Comparison of ENCODE assay signal across 8 mouse cellular contexts in the genomic region with DNA sequence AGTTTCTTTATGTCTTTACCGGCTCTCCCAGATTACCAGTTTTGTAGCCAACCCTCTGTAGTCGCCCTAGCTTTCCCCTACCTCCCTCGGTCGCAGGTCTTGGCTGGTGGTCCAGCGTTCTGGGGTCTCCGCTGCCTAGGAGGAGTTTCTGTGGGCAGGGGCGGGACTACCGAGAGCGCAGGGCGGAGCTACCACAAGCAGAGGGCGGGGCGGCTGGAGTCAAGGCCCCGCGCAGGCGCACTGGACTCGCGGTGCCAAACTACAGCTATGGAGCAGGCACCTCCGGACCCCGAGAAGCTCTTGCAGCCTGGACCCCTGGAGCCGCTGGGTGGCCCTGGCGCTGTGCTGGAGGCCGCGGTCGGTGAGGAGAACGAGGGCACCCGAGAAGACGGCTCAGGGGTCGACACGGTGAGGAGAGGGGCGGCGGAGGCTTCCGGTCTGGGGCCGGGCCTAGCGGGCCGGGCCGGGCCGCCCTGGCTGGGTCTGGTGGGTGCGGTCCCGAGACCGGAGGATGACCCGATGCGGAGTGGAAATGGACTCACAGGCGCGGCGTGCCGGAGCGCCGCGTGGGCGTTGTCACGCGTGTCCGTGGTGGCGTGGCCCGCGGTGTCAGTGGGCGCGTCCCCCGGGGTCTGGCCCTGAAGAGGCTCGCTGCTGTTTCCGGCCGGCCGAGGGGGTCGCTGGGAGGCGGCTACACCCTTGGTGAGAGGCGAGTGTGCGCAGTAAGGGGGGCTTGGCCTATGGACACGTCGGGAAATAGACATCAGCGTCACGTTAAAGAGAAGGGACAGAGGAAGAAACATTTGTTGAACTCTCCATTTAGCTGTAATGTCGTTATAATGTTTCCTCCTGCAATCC. TPM values are rescaled to one million over a fixed set of nuclear protein-coding genes. Genes with fewer than 3 reads are reported as not detected.
A peak's percentile ranks its signal among the peaks of the same experiment; 100 is the strongest.
DNase-seq lines count a peak whose midpoint lies in the region; ATAC-seq lines count a peak whose summit lies in the region.

Gene Snx4, plus strand, starts transcription at position 249 of the 858 bp plus-strand sequence.

- no peaks in the 10 kb centered on the region for H3K27me3 ChIP-seq in heart, embryonic 14.5 days (ENCODE audit: control insufficient read depth, insufficient read depth, low read length)
- H3K27me3 ChIP-seq in liver, embryonic 13.5 days: no peaks in the 10 kb centered on the region
- H3K27me3 ChIP-seq in stomach, embryonic 16.5 days (ENCODE audit: control insufficient read depth, insufficient read depth, low read length): no peaks in the 10 kb centered on the region

- H3K9ac ChIP-seq in heart, embryonic 14.5 days (ENCODE audit: low read length): peak within 1 kb of the TSS; percentile 92
- H3K9ac ChIP-seq in liver, embryonic 13.5 days: peak within 1 kb of the TSS; percentile 83
- H3K9ac ChIP-seq in stomach, embryonic 16.5 days (ENCODE audit: low read length): peak within 1 kb of the TSS; percentile 99

- peak; percentile 91 for ATAC-seq in heart, embryonic 14.5 days (ENCODE audit: insufficient number of reproducible peaks, insufficient read depth, low FRiP score, low read depth)
- peak; percentile 89 for ATAC-seq in liver, embryonic 13.5 days (ENCODE audit: low read depth)
- ATAC-seq in stomach, embryonic 16.5 days (ENCODE audit: insufficient read depth, low FRiP score): peak; percentile 95

- H3K9me3 ChIP-seq in heart, embryonic 14.5 days (ENCODE audit: control insufficient read depth, low read length): no peaks in the 10 kb centered on the region
- no peaks in the 10 kb centered on the region for H3K9me3 ChIP-seq in liver, embryonic 13.5 days (replicated peaks)
- no peaks in the 10 kb centered on the region for H3K9me3 ChIP-seq in stomach, embryonic 16.5 days (replicated peaks; ENCODE audit: control insufficient read depth, low read length)

- WGBS in heart, embryonic 14.5 days: under 1% methylated on average over 72 of the region's 72 CpGs
- WGBS in liver, embryonic 13.5 days (ENCODE audit: insufficient replicate concordance): under 1% methylated on average over 71 of the region's 72 CpGs
- under 1% methylated on average over 72 of the region's 72 CpGs for WGBS in stomach, embryonic 16.5 days

- peak within 1 kb of the TSS; percentile 75 for H3K4me2 ChIP-seq in heart, embryonic 14.5 days (ENCODE audit: low read length)
- H3K4me2 ChIP-seq in liver, embryonic 13.5 days: peak within 1 kb of the TSS; percentile 94
- peak within 1 kb of the TSS; percentile 68 for H3K4me2 ChIP-seq in stomach, embryonic 16.5 days (ENCODE audit: low read depth, low read length)

- no peaks in the 10 kb centered on the region for H3K36me3 ChIP-seq in heart, embryonic 14.5 days (ENCODE audit: control insufficient read depth, insufficient read depth, low read length)
- no peaks in the 10 kb centered on the region for H3K36me3 ChIP-seq in liver, embryonic 13.5 days
- peaks cover 3% of the 10 kb centered on the region; the same call in 1 of the 2 replicates for H3K36me3 ChIP-seq in stomach, embryonic 16.5 days (ENCODE audit: control insufficient read depth, insufficient read depth, low read length)

- no peaks in the 10 kb centered on the region for H3K4me1 ChIP-seq in brown adipose tissue, adult 24 weeks (ENCODE audit: control insufficient read depth, insufficient read depth, insufficient read length, low read length)
- H3K4me1 ChIP-seq in heart, embryonic 14.5 days (ENCODE audit: control insufficient read depth in 2 of 2, insufficient read depth in 2 of 2, low read length in 2 of 2): peaks cover 2 to 17% of the 10 kb centered on the region in 2 experiments; a peak in 1 of 4 replicates
- peaks cover 17% of the 10 kb centered on the region for H3K4me1 ChIP-seq in liver, embryonic 13.5 days (replicated peaks)
- peaks cover 9% of the 10 kb centered on the region; the same call in 1 of the 2 replicates for H3K4me1 ChIP-seq in stomach, embryonic 16.5 days (ENCODE audit: control insufficient read depth, insufficient read depth, low read length)

- peak within 1 kb of the TSS; percentile 89 for H3K4me3 ChIP-seq in brown adipose tissue, adult 24 weeks (ENCODE audit: insufficient read depth, low read depth, low read length)
- peak within 1 kb of the TSS; percentile 89 to 99 for H3K4me3 ChIP-seq in heart, embryonic 14.5 days (ENCODE audit: control insufficient read depth in 1 of 2, insufficient read depth in 1 of 2, low read depth in 1 of 2, low read length in 2 of 2)
- H3K4me3 ChIP-seq in liver, embryonic 13.5 days (replicated peaks): peak within 1 kb of the TSS; percentile 90
- peak within 1 kb of the TSS; percentile 98 for H3K4me3 ChIP-seq in stomach, embryonic 16.5 days (replicated peaks; ENCODE audit: low read length)

- peak; percentile 96 for DNase-seq in CD4-positive, CD25-positive, alpha-beta regulatory T cell, adult 2 months (ENCODE audit: low read depth, low spot score)
- DNase-seq in fibroblast of lung, adult 2 months (ENCODE audit: low read depth): peak; percentile 62
- peak; percentile 96 for DNase-seq in kidney, postnatal 14 days
- DNase-seq in liver, embryonic 13.5 days: peak; percentile 87
- peak; percentile 96 for DNase-seq in neural tube, embryonic 10.5 days (ENCODE audit: extremely low spot score, low spot score)

- H3K27ac ChIP-seq in brown adipose tissue, adult 24 weeks (replicated peaks; ENCODE audit: low read depth, low read length): peak within 1 kb of the TSS; percentile 77
- peak within 1 kb of the TSS; percentile 82 to 87 for H3K27ac ChIP-seq in heart, embryonic 14.5 days (replicated peaks in 1 of 2; ENCODE audit: control insufficient read depth in 1 of 2, insufficient read depth in 1 of 2, low read depth in 2 of 2, low read length in 2 of 2)
- peak within 1 kb of the TSS; percentile 71 for H3K27ac ChIP-seq in liver, embryonic 13.5 days
- H3K27ac ChIP-seq in stomach, embryonic 16.5 days (ENCODE audit: low read length): peak within 1 kb of the TSS; percentile 85

RNA-seq across cellular contexts. Expression of gene Snx4, which starts in this region (rescaled TPM):
- polyA plus RNA-seq in brown adipose tissue, adult 24 weeks (2012; ENCODE audit: insufficient read depth, insufficient read length, missing spikeins): 23.1 and 36.8 TPM in 2 replicates
- polyA plus RNA-seq in heart, embryonic 14.5 days (2014; fragmentation: Nextera tagmentation; extraction: Ambion mirVana): 82.3 TPM in 2 replicates
- polyA plus RNA-seq in liver, embryonic 13.5 days (2015; fragmentation: Nextera tagmentation; extraction: Ambion mirVana): 25.8 and 31.7 TPM in 2 replicates
- polyA plus RNA-seq in stomach, embryonic 16.5 days (2015; fragmentation: Nextera tagmentation; extraction: Ambion mirVana): 83.6 and 87.3 TPM in 2 replicates

Comparison
In these comparisons a context has a peak if more than half of its experiments do, and no peak if none do; other contexts are left out.
1. Peak in every context shown above with its lines: DNase-seq, ATAC-seq, H3K4me3 ChIP-seq and H3K27ac ChIP-seq.